Mouse (Mus musculus): ENCODE results near the gene Creb5. TPM values are rescaled to one million over a fixed set of nuclear protein-coding genes. Genes with fewer than 3 reads are reported as not detected.

The Creb5 gene
- polyA plus RNA-seq, 1 experiment, result 1.5 TPM

- no peaks in the 10 kb centered on the region for H3K36me3 ChIP-seq (ENCODE audit: control insufficient read depth, insufficient read depth)
- no peaks in the 10 kb centered on the region for H3K79me3 ChIP-seq (ENCODE audit: low read depth)
- no peaks in the 10 kb centered on the region for H3K27me3 ChIP-seq (ENCODE audit: control insufficient read depth, insufficient read depth, insufficient read length)
- no peaks in the 10 kb centered on the region for H3K79me2 ChIP-seq (ENCODE audit: control insufficient read depth, insufficient read depth)
- no peak overlapping the region for H3ac ChIP-seq (ENCODE audit: control insufficient read depth, insufficient read length, low read depth)
- no peak overlapping the region for H3K4me3 ChIP-seq (ENCODE audit: insufficient read depth, poor library complexity, severe bottlenecking)
- no peak for TF ChIP-seq FOSL1 (IDR thresholded peaks at IDR 0.05; ENCODE audit: insufficient read depth, low read length, poor library complexity, severe bottlenecking)
- TF ChIP-seq CEBPB (IDR thresholded peaks at IDR 0.05; ENCODE audit: low read depth), result no peak
- no peak for TF ChIP-seq CTCF (IDR thresholded peaks at IDR 0.05; ENCODE audit: control insufficient read depth, insufficient read depth, insufficient read length)
- no peak for TF ChIP-seq USF1 (IDR thresholded peaks at IDR 0.05; ENCODE audit: low read depth)
These were observed 339.0 kb downstream of the Creb5 start for GRCm38 (mm10) chr6:53626044-53626443.

- no peak overlapping the region for H3K4me3 ChIP-seq (ENCODE audit: insufficient read depth, poor library complexity, severe bottlenecking)
- H3K79me2 ChIP-seq (ENCODE audit: control insufficient read depth, insufficient read depth), result no peaks in the 10 kb centered on the region
- H3ac ChIP-seq (ENCODE audit: control insufficient read depth, insufficient read length, low read depth), result no peak overlapping the region
- H3K27me3 ChIP-seq (ENCODE audit: control insufficient read depth, insufficient read depth, insufficient read length), result no peaks in the 10 kb centered on the region
- H3K36me3 ChIP-seq (ENCODE audit: control insufficient read depth, insufficient read depth), result no peaks in the 10 kb centered on the region
- TF ChIP-seq FOSL1 (IDR thresholded peaks at IDR 0.05; ENCODE audit: insufficient read depth, low read length, poor library complexity, severe bottlenecking), result no peak
- TF ChIP-seq MAX (IDR thresholded peaks at IDR 0.05), result no peak
- TF ChIP-seq MYOD1 (IDR thresholded peaks at IDR 0.05; ENCODE audit: control insufficient read depth, insufficient read length, low read depth), result no peak
- no peak for TF ChIP-seq MYOG (IDR thresholded peaks at IDR 0.05; ENCODE audit: control insufficient read depth, extremely low read depth, insufficient read length)
- no peak for TF ChIP-seq USF1 (IDR thresholded peaks at IDR 0.05; ENCODE audit: low read depth)
- TF ChIP-seq CEBPB (IDR thresholded peaks at IDR 0.05; ENCODE audit: low read depth), result no peak
- TF ChIP-seq CTCF (IDR thresholded peaks at IDR 0.05; ENCODE audit: control insufficient read depth, insufficient read depth, insufficient read length), result no peak
- no peaks in the 10 kb centered on the region for H3K79me3 ChIP-seq (ENCODE audit: low read depth)
These were observed 341.6 kb downstream of the Creb5 start for GRCm38 (mm10) chr6:53628714-53629113.

- Histone ChIP-seq H3K79me2 (ENCODE audit: control insufficient read depth, insufficient read depth) (no peaks in the 10 kb centered on the region), H3K36me3 (ENCODE audit: control insufficient read depth, insufficient read depth) (no peaks in the 10 kb centered on the region), H3K27me3 (ENCODE audit: control insufficient read depth, insufficient read depth, insufficient read length) (no peaks in the 10 kb centered on the region), H3K4me3 (ENCODE audit: insufficient read depth, poor library complexity, severe bottlenecking) (no peak overlapping the region), H3K79me3 (ENCODE audit: low read depth) (no peaks in the 10 kb centered on the region), H3ac (ENCODE audit: control insufficient read depth, insufficient read length, low read depth) (no peak overlapping the region)
- TF ChIP-seq CEBPB (IDR thresholded peaks at IDR 0.05; ENCODE audit: low read depth) (no peak), USF1 (IDR thresholded peaks at IDR 0.05; ENCODE audit: low read depth) (no peak), FOSL1 (IDR thresholded peaks at IDR 0.05; ENCODE audit: insufficient read depth, low read length, poor library complexity, severe bottlenecking) (no peak), MYOD1 (IDR thresholded peaks at IDR 0.05; ENCODE audit: control insufficient read depth, insufficient read length, low read depth) (no peak), CTCF (IDR thresholded peaks at IDR 0.05; ENCODE audit: control insufficient read depth, insufficient read depth, insufficient read length) (no peak), MAX (IDR thresholded peaks at IDR 0.05) (no peak), MYOG (IDR thresholded peaks at IDR 0.05; ENCODE audit: control insufficient read depth, extremely low read depth, insufficient read length) (no peak)
These were observed 348.4 kb downstream of the Creb5 start for GRCm38 (mm10) chr6:53635453-53635852.

DNA sequence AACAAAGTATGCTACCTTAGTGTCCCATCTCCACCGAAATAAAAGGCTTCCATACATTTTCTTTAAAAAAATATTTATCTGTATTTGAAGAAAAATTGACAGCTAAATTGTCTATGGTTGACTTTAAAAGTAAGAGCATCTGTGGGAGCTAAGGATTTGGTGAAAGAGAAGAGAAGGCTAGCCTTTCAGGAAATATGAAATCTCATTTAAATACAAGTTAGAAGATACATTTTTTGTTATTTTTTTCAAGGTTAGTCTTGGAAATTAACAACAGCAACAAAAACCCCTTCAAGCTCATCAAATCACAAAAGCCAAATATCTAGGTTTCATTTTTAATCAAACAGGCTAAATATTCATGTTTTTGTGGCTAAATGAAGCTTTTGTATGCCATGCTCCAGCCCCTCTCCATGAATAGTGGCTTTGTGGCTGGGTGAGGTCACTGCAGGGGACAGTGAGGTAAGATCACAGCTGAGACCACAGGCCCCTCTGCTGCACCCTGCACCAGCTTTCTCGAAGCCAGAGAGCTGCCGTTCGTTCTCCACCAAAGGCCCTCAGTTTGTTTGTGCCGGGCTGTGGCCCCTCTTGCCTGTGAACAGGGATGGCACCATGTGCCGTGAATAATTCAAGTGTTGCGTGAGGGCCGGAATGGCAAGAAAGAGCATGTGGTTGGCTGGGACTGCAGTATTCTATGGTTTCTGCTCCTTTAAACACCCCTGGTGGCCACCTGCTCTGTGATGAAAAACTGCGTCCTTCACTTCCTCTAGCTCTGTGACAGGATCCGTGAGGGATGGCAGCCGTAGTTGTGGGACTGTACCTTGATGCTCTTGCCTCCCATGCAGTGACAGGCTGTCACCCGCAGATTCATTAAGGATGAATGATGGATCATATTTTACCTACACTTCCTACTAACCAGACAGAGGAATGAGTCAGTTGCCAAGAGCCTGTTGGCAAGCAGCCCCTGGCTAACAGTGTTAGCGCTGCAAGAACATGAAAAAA lies 350.6 kb downstream of the Creb5 start:
- Histone ChIP-seq H3K4me3 (ENCODE audit: insufficient read depth, poor library complexity, severe bottlenecking) (no peak overlapping the region), H3K27me3 (ENCODE audit: control insufficient read depth, insufficient read depth, insufficient read length) (no peaks in the 10 kb centered on the region), H3K36me3 (ENCODE audit: control insufficient read depth, insufficient read depth) (no peaks in the 10 kb centered on the region), H3K79me2 (ENCODE audit: control insufficient read depth, insufficient read depth) (no peaks in the 10 kb centered on the region), H3K79me3 (ENCODE audit: low read depth) (no peaks in the 10 kb centered on the region), H3ac (ENCODE audit: control insufficient read depth, insufficient read length, low read depth) (no peak overlapping the region)
- TF ChIP-seq CEBPB (IDR thresholded peaks at IDR 0.05; ENCODE audit: low read depth), result no peak
- peak; percentile 32 for TF ChIP-seq MYOD1 (IDR thresholded peaks at IDR 0.05; ENCODE audit: control insufficient read depth, insufficient read length, low read depth)

DNA sequence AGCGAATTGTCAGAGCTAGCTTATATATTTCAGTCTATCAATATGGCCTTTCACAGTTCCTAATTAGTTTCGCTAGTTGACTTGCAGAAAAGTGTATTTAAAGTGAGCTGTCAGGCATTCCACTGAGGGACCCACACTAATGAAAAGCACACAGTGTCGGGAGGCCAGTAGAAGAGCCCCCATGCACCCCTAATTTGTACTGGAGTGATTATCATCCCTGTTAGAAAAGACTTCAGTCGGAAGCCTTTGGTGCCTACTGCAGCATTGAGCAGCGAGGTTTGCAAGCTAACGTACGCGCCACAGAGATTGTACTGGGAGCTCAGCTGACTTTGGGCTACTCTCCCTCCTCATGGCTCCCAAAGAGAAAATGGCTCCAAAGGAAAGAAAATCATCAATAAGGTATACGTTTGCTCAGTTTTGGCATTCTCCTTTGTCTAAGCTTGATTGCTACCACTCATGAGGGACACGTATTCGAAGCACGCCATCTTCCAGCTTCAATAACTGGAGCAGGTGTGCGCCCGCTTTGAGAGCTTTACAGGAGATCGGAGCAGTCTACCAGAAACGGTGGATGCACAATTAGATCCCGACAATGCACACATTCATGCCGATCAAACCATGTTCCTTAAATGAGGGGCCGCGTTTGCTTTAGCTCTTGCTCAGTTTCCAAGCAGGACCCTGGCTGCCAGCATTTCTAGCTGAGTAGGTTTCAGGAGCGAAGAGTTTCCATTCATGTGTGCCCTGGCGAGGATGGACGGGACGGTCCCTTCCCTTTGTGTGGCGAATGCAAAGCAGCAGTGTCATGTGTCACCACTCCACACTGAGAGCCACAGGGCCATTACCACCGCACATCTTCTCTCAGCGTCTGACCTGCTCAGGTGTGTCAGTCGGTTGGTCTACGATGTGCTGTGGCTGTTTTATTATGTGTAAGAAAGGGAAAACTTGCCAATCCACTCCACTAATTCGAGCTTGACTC lies 354.8 kb downstream of the Creb5 start:
- Histone ChIP-seq H3ac (ENCODE audit: control insufficient read depth, insufficient read length, low read depth) (no peak overlapping the region), H3K27me3 (ENCODE audit: control insufficient read depth, insufficient read depth, insufficient read length) (no peaks in the 10 kb centered on the region), H3K79me3 (ENCODE audit: low read depth) (no peaks in the 10 kb centered on the region), H3K36me3 (ENCODE audit: control insufficient read depth, insufficient read depth) (no peaks in the 10 kb centered on the region), H3K4me3 (ENCODE audit: insufficient read depth, poor library complexity, severe bottlenecking) (no peak overlapping the region), H3K79me2 (ENCODE audit: control insufficient read depth, insufficient read depth) (no peaks in the 10 kb centered on the region)
- no peak for TF ChIP-seq MYOG (IDR thresholded peaks at IDR 0.05; ENCODE audit: control insufficient read depth, extremely low read depth, insufficient read length)
